Mouse (Mus musculus) neural tube, embryonic 14.5 days (tissue): Measurements from ENCODE around the gene Art4. TPM values are rescaled to one million over a fixed set of nuclear protein-coding genes. Genes with fewer than 3 reads are reported as not detected.
"Not testable (repeated sequence)": the region's sequence is repeated elsewhere in the genome, so short reads cannot be mapped to it uniquely, and the experiment has no call there.

ENCODE experiments used
- ATAC-seq: fragments of 200-750 bp; cut with Nextera tagmentation; 2 replicates; pipeline ENCODE4 v1.8.0; 2017; ENCODE audit warnings: low read depth, mild to moderate bottlenecking, moderate TSS enrichment, moderate library complexity
- H3K27ac ChIP-seq: fragments of 300-500 bp; sonication (generic); 2 replicates; pipeline ENCODE4 v1.5.1; 2014; ENCODE audit warnings: low read depth, mild to moderate bottlenecking, control low read depth, low read length, moderate library complexity, mixed read lengths
- H3K27me3 ChIP-seq: fragments of 300-500 bp; sonication (generic); 2 replicates; pipeline ENCODE4 v1.6.1; 2014; ENCODE audit warnings: low read length; ENCODE audit not compliant: control insufficient read depth, insufficient read depth
- H3K36me3 ChIP-seq: fragments of 300-500 bp; sonication (generic); 2 replicates; pipeline ENCODE4 v1.6.1; 2014; ENCODE audit warnings: low read length, mixed read lengths; ENCODE audit not compliant: control insufficient read depth, insufficient read depth
- H3K4me1 ChIP-seq: fragments of 300-500 bp; sonication (generic); 2 replicates; pipeline ENCODE4 v1.6.1; 2014; ENCODE audit warnings: low read length; ENCODE audit not compliant: control insufficient read depth, insufficient read depth
- H3K4me2 ChIP-seq: fragments of 300-500 bp; sonication (generic); 2 replicates; pipeline ENCODE4 v1.6.1; 2014; ENCODE audit warnings: mild to moderate bottlenecking, low read depth, low read length, control low read depth
- H3K4me3 ChIP-seq: fragments of 300-500 bp; sonication (generic); 2 replicates; pipeline ENCODE4 v1.5.1; 2014; ENCODE audit warnings: low read depth, low read length, control low read depth, mixed read lengths
- H3K9ac ChIP-seq: fragments of 300-500 bp; sonication (generic); replicated peaks from 2 replicates; pipeline ENCODE4 v1.6.1; 2014; ENCODE audit warnings: low read depth, mild to moderate bottlenecking, control low read depth, low read length, mixed read lengths
- H3K9me3 ChIP-seq: fragments of 300-500 bp; sonication (generic); 2 replicates; pipeline ENCODE4 v1.6.1; 2016; ENCODE audit warnings: low read length; ENCODE audit not compliant: control insufficient read depth
- WGBS: fragments of 180-500 bp; shearing (Covaris S2); extraction: QIAGEN DNeasy Blood & Tissue Kit; methylation state at CpG from one replicate; pipeline ENCODE4 v1.1.7; 2014; 5-methylcytosine and 5-hydroxymethylcytosine counted together
- polyA plus RNA-seq: library from polyadenylated mRNA; unstranded; fragments of >200 nt; fragmentation: Nextera tagmentation; extraction: Ambion mirVana; gene quantifications from 2 replicates; pipeline ENCODE4 v1.2.1, GENCODE M21; 2014

Gene Art4
- polyA plus RNA-seq, 1 experiment from 2014 or later, result not detected

- no peak overlapping the region for H3K9ac ChIP-seq
- no peak overlapping the region for H3K4me3 ChIP-seq
- H3K9me3 ChIP-seq, result no peaks in the 10 kb centered on the region
- no peaks in the 10 kb centered on the region for H3K4me1 ChIP-seq
- H3K4me2 ChIP-seq, result no peak overlapping the region
- H3K36me3 ChIP-seq, result no peaks in the 10 kb centered on the region
- no peaks in the 10 kb centered on the region for H3K27me3 ChIP-seq
- no peak overlapping the region for H3K27ac ChIP-seq
- ATAC-seq, result no peak
- 87% methylated on average over 4 of the region's 4 CpGs for WGBS
Measured at GRCm38 (mm10) chr6:136897789-136898188, 40.3 kb upstream of the Art4 start.

- H3K27ac ChIP-seq, result no peak overlapping the region
- ATAC-seq, result no peak
- H3K4me3 ChIP-seq, result no peak overlapping the region
- no peak overlapping the region for H3K4me2 ChIP-seq
- H3K9me3 ChIP-seq, result no peaks in the 10 kb centered on the region
- H3K27me3 ChIP-seq, result no peaks in the 10 kb centered on the region
- no peak overlapping the region for H3K9ac ChIP-seq
- H3K4me1 ChIP-seq, result no peaks in the 10 kb centered on the region
- 67% methylated on average over 15 of the region's 15 CpGs for WGBS
- H3K36me3 ChIP-seq, result no peaks in the 10 kb centered on the region
Measured at GRCm38 (mm10) chr6:136894532-136895339, 37.2 kb upstream of the Art4 start.

GRCm38 (mm10) chr6:136892002-136892401 is 34.5 kb upstream of the Art4 start:
- no peaks in the 10 kb centered on the region for H3K9me3 ChIP-seq
- WGBS, result 92% methylated on average over 2 of the region's 2 CpGs
- no peak for ATAC-seq

GRCm38 (mm10) chr6:136889554-136889953 is 32.0 kb upstream of the Art4 start:
- WGBS, result 95% methylated on average over 6 of the region's 6 CpGs
- ATAC-seq, result no peak
- H3K36me3 ChIP-seq, result no peaks in the 10 kb centered on the region
- H3K4me2 ChIP-seq, result no peak overlapping the region
- no peak overlapping the region for H3K27ac ChIP-seq
- no peaks in the 10 kb centered on the region for H3K4me1 ChIP-seq
- H3K27me3 ChIP-seq, result no peaks in the 10 kb centered on the region
- no peaks in the 10 kb centered on the region for H3K9me3 ChIP-seq
- H3K4me3 ChIP-seq, result no peak overlapping the region
- H3K9ac ChIP-seq, result no peak overlapping the region

More at GRCm38 (mm10) chr6:136892002-136892401, 34.5 kb upstream of the Art4 start:
- Histone ChIP-seq H3K27ac (no peak overlapping the region), H3K4me2 (no peak overlapping the region), H3K27me3 (no peaks in the 10 kb centered on the region), H3K36me3 (no peaks in the 10 kb centered on the region), H3K4me3 (no peak overlapping the region), H3K9ac (no peak overlapping the region), H3K4me1 (no peaks in the 10 kb centered on the region)

- Histone ChIP-seq H3K4me2 (no peak overlapping the region), H3K4me1 (no peaks in the 10 kb centered on the region), H3K36me3 (no peaks in the 10 kb centered on the region), H3K27ac (no peak overlapping the region), H3K4me3 (no peak overlapping the region), H3K27me3 (no peaks in the 10 kb centered on the region), H3K9me3 (no peaks in the 10 kb centered on the region), H3K9ac (no peak overlapping the region)
- no peak for ATAC-seq
- WGBS, result 87% methylated on average over 6 of the region's 6 CpGs
Measured at GRCm38 (mm10) chr6:136889067-136889466, 31.5 kb upstream of the Art4 start.

- H3K4me1 ChIP-seq, result no peaks in the 10 kb centered on the region
- WGBS, result 69% methylated on average over 9 of the region's 9 CpGs
- no peak for ATAC-seq
Measured at GRCm38 (mm10) chr6:136887854-136888253, 30.3 kb upstream of the Art4 start.

GRCm38 (mm10) chr6:136884766-136885165 is 27.2 kb upstream of the Art4 start:
- not testable (repeated sequence) for H3K36me3 ChIP-seq, H3K27ac ChIP-seq, H3K4me1 ChIP-seq, ATAC-seq, H3K4me2 ChIP-seq, H3K9ac ChIP-seq, H3K9me3 ChIP-seq, H3K27me3 ChIP-seq, H3K4me3 ChIP-seq
- 61% methylated on average over 1 of the region's 1 CpGs for WGBS

More at GRCm38 (mm10) chr6:136887854-136888253, 30.3 kb upstream of the Art4 start:
- H3K9me3 ChIP-seq, result no peaks in the 10 kb centered on the region
- H3K4me3 ChIP-seq, result no peak overlapping the region
- no peak overlapping the region for H3K9ac ChIP-seq
- H3K36me3 ChIP-seq, result no peaks in the 10 kb centered on the region
- H3K27ac ChIP-seq, result no peak overlapping the region
- no peaks in the 10 kb centered on the region for H3K27me3 ChIP-seq
- H3K4me2 ChIP-seq, result no peak overlapping the region

GRCm38 (mm10) chr6:136883961-136884360 is 26.4 kb upstream of the Art4 start:
- H3K4me3 ChIP-seq, result no peak overlapping the region
- H3K36me3 ChIP-seq, result no peaks in the 10 kb centered on the region
- no peak overlapping the region for H3K9ac ChIP-seq
- no peaks in the 10 kb centered on the region for H3K4me1 ChIP-seq
- WGBS, result 97% methylated on average over 6 of the region's 6 CpGs
- no peaks in the 10 kb centered on the region for H3K9me3 ChIP-seq
- H3K27ac ChIP-seq, result no peak overlapping the region
- H3K27me3 ChIP-seq, result no peaks in the 10 kb centered on the region
- H3K4me2 ChIP-seq, result no peak overlapping the region
- ATAC-seq, result no peak

GRCm38 (mm10) chr6:136883431-136883915 is 25.9 kb upstream of the Art4 start:
- Histone ChIP-seq H3K4me1 (no peaks in the 10 kb centered on the region), H3K9ac (no peak overlapping the region), H3K9me3 (no peaks in the 10 kb centered on the region), H3K27me3 (no peaks in the 10 kb centered on the region), H3K27ac (no peak overlapping the region), H3K4me2 (no peak overlapping the region), H3K36me3 (no peaks in the 10 kb centered on the region), H3K4me3 (no peak overlapping the region)
- WGBS, result 80% methylated on average over 3 of the region's 3 CpGs
- no peak for ATAC-seq
